Mouse (Mus musculus): ENCODE data around the gene Pcnx. TPM values are rescaled to one million over a fixed set of nuclear protein-coding genes. Genes with fewer than 3 reads are reported as not detected.
"Not testable (repeated sequence)": the region's sequence is repeated elsewhere in the genome, so short reads cannot be mapped to it uniquely, and the experiment has no call there.

Pcnx gene
- polyA plus RNA-seq, 1 experiment, result 29.1 TPM

GRCm38 (mm10) chr12:81997497-81997896 lies 137.7 kb downstream of the Pcnx start:
- H3K27me3 ChIP-seq (ENCODE audit: control insufficient read depth, insufficient read depth, low read length), result no peaks in the 10 kb centered on the region
- H3K36me3 ChIP-seq (ENCODE audit: control insufficient read depth, insufficient read depth, low read length), result peaks cover 40% of the 10 kb centered on the region
- no peak overlapping the region for H3K27ac ChIP-seq (ENCODE audit: insufficient read depth, low read depth, low read length)
- no peak overlapping the region for H3K4me3 ChIP-seq (ENCODE audit: low read depth, low read length)
- H3K4me1 ChIP-seq (ENCODE audit: control insufficient read depth, insufficient read depth, insufficient read length, low read length), result no peaks in the 10 kb centered on the region
- 61% methylated on average over 3 of the region's 3 CpGs for WGBS
- no peak for TF ChIP-seq CTCF (IDR thresholded peaks at IDR 0.05; ENCODE audit: extremely low read depth, insufficient read length, insufficient replicate concordance, low read depth, low read length)
- TF ChIP-seq POLR2A (IDR thresholded peaks at IDR 0.05; ENCODE audit: low read depth, low read length), result no peak

GRCm38 (mm10) chr12:82002697-82003096 lies 142.9 kb downstream of the Pcnx start:
- H3K27me3 ChIP-seq (ENCODE audit: control insufficient read depth, insufficient read depth, low read length); H3K27ac ChIP-seq (ENCODE audit: insufficient read depth, low read depth, low read length); H3K36me3 ChIP-seq (ENCODE audit: control insufficient read depth, insufficient read depth, low read length); H3K4me3 ChIP-seq (ENCODE audit: low read depth, low read length); H3K4me1 ChIP-seq (ENCODE audit: control insufficient read depth, insufficient read depth, insufficient read length, low read length): not testable (repeated sequence)
- WGBS, result no CpG with 5 or more reads among the region's 6 CpGs

GRCm38 (mm10) chr12:82025901-82026633 lies 166.2 kb downstream of the Pcnx start:
- H3K36me3 ChIP-seq (ENCODE audit: control insufficient read depth, insufficient read depth, low read length); H3K27ac ChIP-seq (ENCODE audit: insufficient read depth, low read depth, low read length); H3K27me3 ChIP-seq (ENCODE audit: control insufficient read depth, insufficient read depth, low read length); H3K4me1 ChIP-seq (ENCODE audit: control insufficient read depth, insufficient read depth, insufficient read length, low read length); H3K4me3 ChIP-seq (ENCODE audit: low read depth, low read length): not testable (repeated sequence)
- no CpG with 5 or more reads among the region's 6 CpGs for WGBS

- H3K4me3 ChIP-seq (ENCODE audit: low read depth, low read length); H3K36me3 ChIP-seq (ENCODE audit: control insufficient read depth, insufficient read depth, low read length); H3K27ac ChIP-seq (ENCODE audit: insufficient read depth, low read depth, low read length); H3K27me3 ChIP-seq (ENCODE audit: control insufficient read depth, insufficient read depth, low read length); H3K4me1 ChIP-seq (ENCODE audit: control insufficient read depth, insufficient read depth, insufficient read length, low read length): not testable (repeated sequence)
- no CpG with 5 or more reads among the region's 6 CpGs for WGBS
Observed at GRCm38 (mm10) chr12:82033524-82033923, 173.7 kb downstream of the Pcnx start.

GRCm38 (mm10) chr12:82033973-82034372 lies 174.2 kb downstream of the Pcnx start:
- H3K4me3 ChIP-seq (ENCODE audit: low read depth, low read length); H3K27ac ChIP-seq (ENCODE audit: insufficient read depth, low read depth, low read length); H3K27me3 ChIP-seq (ENCODE audit: control insufficient read depth, insufficient read depth, low read length); H3K4me1 ChIP-seq (ENCODE audit: control insufficient read depth, insufficient read depth, insufficient read length, low read length); H3K36me3 ChIP-seq (ENCODE audit: control insufficient read depth, insufficient read depth, low read length): not testable (repeated sequence)
- no CpG with 5 or more reads among the region's 6 CpGs for WGBS

- H3K4me1 ChIP-seq (ENCODE audit: control insufficient read depth, insufficient read depth, insufficient read length, low read length); H3K4me3 ChIP-seq (ENCODE audit: low read depth, low read length): not testable (repeated sequence)
- WGBS, result no CpG with 5 or more reads among the region's 4 CpGs
Observed at GRCm38 (mm10) chr12:82044078-82044477, 184.3 kb downstream of the Pcnx start.

More at GRCm38 (mm10) chr12:82044078-82044477, 184.3 kb downstream of the Pcnx start:
- not testable (repeated sequence) for H3K27me3 ChIP-seq (ENCODE audit: control insufficient read depth, insufficient read depth, low read length); H3K36me3 ChIP-seq (ENCODE audit: control insufficient read depth, insufficient read depth, low read length); H3K27ac ChIP-seq (ENCODE audit: insufficient read depth, low read depth, low read length)

Other genes with a start within 250 kb of the Pcnx start
- 0.20 and 0.60 TPM in 2 replicates for gene Ttc9, start 228.8 kb upstream of the Pcnx start, polyA plus RNA-seq (2012; rRNA removed)
- gene Map3k9, start 78.8 kb upstream of the Pcnx start, polyA plus RNA-seq (2012; rRNA removed), result 3.1 and 4.8 TPM in 2 replicates